Comparison of ENCODE assay signal across 9 mouse cellular contexts in genomic region chr2:21141520-21142203, GRCm38 (mm10).
DNase-seq lines count a peak whose midpoint lies in the region; ATAC-seq lines count a peak whose summit lies in the region.
"Had no signal": no experiment of that assay in that cellular context is flagged by ENCODE, and none has a peak within 500 bp of the region (broad histone marks: within the 10 kb centered on the region; RNA-seq: fewer than 3 reads in every experiment).

No protein-coding gene starts in this region.

- H3K27me3 ChIP-seq in hindbrain, embryonic 15.5 days: no peaks in the 10 kb centered on the region
- H3K27me3 ChIP-seq: Patski had no signal

- ATAC-seq in common myeloid progenitor, adult 5-6 weeks (replicated peaks; ENCODE audit: low read depth, poor library complexity, severe bottlenecking): peak; percentile 86
- peak; percentile 89 for ATAC-seq in hindbrain, embryonic 15.5 days (ENCODE audit: low FRiP score, low read depth)
- ATAC-seq: Patski had no signal

- peak overlapping the region; percentile 54 for H3K4me3 ChIP-seq in hindbrain, embryonic 15.5 days

- WGBS in hindbrain, embryonic 15.5 days: under 1% methylated on average over 45 of the region's 46 CpGs

- 0 out of 2 replicates have a peak, but pooled peaks cover 5% of the 10 kb centered on the region for H3K9me3 ChIP-seq in hindbrain, embryonic 15.5 days

- H3K4me1 ChIP-seq in hindbrain, embryonic 15.5 days (replicated peaks): peaks cover 20% of the 10 kb centered on the region

- peak overlapping the region; percentile 92 for H3K27ac ChIP-seq in hindbrain, embryonic 15.5 days (replicated peaks)

- peak overlapping the region; percentile 93 for H3K4me2 ChIP-seq in hindbrain, embryonic 15.5 days

- H3K9ac ChIP-seq in hindbrain, embryonic 15.5 days: peak overlapping the region; percentile 63

- peak; percentile 66 for DNase-seq in ZHBTc4 (ENCODE audit: low read depth, low spot score)
- peak; percentile 18 to 48 for DNase-seq in gastrocnemius, adult 8-10 months (ENCODE audit: low spot score in 2 of 2)
- DNase-seq in left cerebral cortex, adult 8-10 months (ENCODE audit: low spot score in 2 of 2): peak; percentile 12 to 32
- DNase-seq in lung, postnatal 4 days: peak; percentile 52 to 64
- DNase-seq in right cerebral cortex, adult 2 months (ENCODE audit: low spot score in 2 of 2): peak; percentile 36 to 38
- no peak for DNase-seq in spleen, adult 12 weeks (ENCODE audit: low spot score)

- no peaks in the 10 kb centered on the region for H3K36me3 ChIP-seq in hindbrain, embryonic 15.5 days
